Mouse (Mus musculus): ENCODE data around the gene Il2rb. TPM values are rescaled to one million over a fixed set of nuclear protein-coding genes. Genes with fewer than 3 reads are reported as not detected.

The Il2rb gene
- total RNA-seq, 2 experiments from 2014 or later, result 1.0 to 9.0 TPM

Other genes with a start within 250 kb of the Il2rb start
- gene Csf2rb2, start 189.6 kb downstream of the Il2rb start, total RNA-seq (2015; ENCODE audit: low replicate concordance), result 6.5 and 6.9 TPM in 2 replicates
- 0.98 and 1.4 TPM in 2 replicates for gene Csf2rb2, start 189.6 kb downstream of the Il2rb start, total RNA-seq (2017; ENCODE audit: low replicate concordance)
- gene Csf2rb, start 169.5 kb downstream of the Il2rb start, total RNA-seq (2015; ENCODE audit: low replicate concordance), result 32.8 and 34.8 TPM in 2 replicates
- gene Csf2rb, start 169.5 kb downstream of the Il2rb start, total RNA-seq (2017; ENCODE audit: low replicate concordance), result 11.4 and 47.2 TPM in 2 replicates
- not detected in 2 replicates for gene Tex33, start 99.4 kb downstream of the Il2rb start, total RNA-seq (2015; ENCODE audit: low replicate concordance)
- not detected in 2 replicates for gene Tex33, start 99.4 kb downstream of the Il2rb start, total RNA-seq (2017; ENCODE audit: low replicate concordance)
- gene Tst, start 89.4 kb downstream of the Il2rb start, total RNA-seq (2015; ENCODE audit: low replicate concordance), result 5.2 and 6.0 TPM in 2 replicates
- gene Tst, start 89.4 kb downstream of the Il2rb start, total RNA-seq (2017; ENCODE audit: low replicate concordance), result 3.5 and 8.1 TPM in 2 replicates
- 7.7 and 10.4 TPM in 2 replicates for gene Mpst, start 88.9 kb downstream of the Il2rb start, total RNA-seq (2015; ENCODE audit: low replicate concordance)
- gene Mpst, start 88.9 kb downstream of the Il2rb start, total RNA-seq (2017; ENCODE audit: low replicate concordance), result 22.4 and 39.6 TPM in 2 replicates
- 1.0 TPM in 1 of 2 replicates, not detected in the other for gene Kctd17, start 66.7 kb downstream of the Il2rb start, total RNA-seq (2015; ENCODE audit: low replicate concordance)
- gene Kctd17, start 66.7 kb downstream of the Il2rb start, total RNA-seq (2017; ENCODE audit: low replicate concordance), result 0.98 and 2.0 TPM in 2 replicates
- gene Tmprss6, start 26.6 kb downstream of the Il2rb start, total RNA-seq (2015; ENCODE audit: low replicate concordance), result 1.0 TPM in 1 of 2 replicates, not detected in the other
- gene Tmprss6, start 26.6 kb downstream of the Il2rb start, total RNA-seq (2017; ENCODE audit: low replicate concordance), result 0.70 TPM in 1 of 2 replicates, not detected in the other
- gene C1qtnf6, start 36.1 kb upstream of the Il2rb start, total RNA-seq (2015; ENCODE audit: low replicate concordance), result not detected in 2 replicates
- 0.28 and 0.43 TPM in 2 replicates for gene C1qtnf6, start 36.1 kb upstream of the Il2rb start, total RNA-seq (2017; ENCODE audit: low replicate concordance)
- gene Sstr3, start 49.4 kb upstream of the Il2rb start, total RNA-seq (2015; ENCODE audit: low replicate concordance), result not detected in 2 replicates
- not detected in 2 replicates for gene Sstr3, start 49.4 kb upstream of the Il2rb start, total RNA-seq (2017; ENCODE audit: low replicate concordance)
- 142 and 153 TPM in 2 replicates for gene Rac2, start 77.5 kb upstream of the Il2rb start, total RNA-seq (2015; ENCODE audit: low replicate concordance)
- 34.3 and 78.9 TPM in 2 replicates for gene Rac2, start 77.5 kb upstream of the Il2rb start, total RNA-seq (2017; ENCODE audit: low replicate concordance)
- 17.1 and 19.4 TPM in 2 replicates for gene Cyth4, start 101.8 kb upstream of the Il2rb start, total RNA-seq (2015; ENCODE audit: low replicate concordance)
- gene Cyth4, start 101.8 kb upstream of the Il2rb start, total RNA-seq (2017; ENCODE audit: low replicate concordance), result 18.1 and 20.1 TPM in 2 replicates
- gene Elfn2, start 223.5 kb upstream of the Il2rb start, total RNA-seq (2015; ENCODE audit: low replicate concordance), result not detected in 2 replicates
- 0.09 TPM in 1 of 2 replicates, not detected in the other for gene Elfn2, start 223.5 kb upstream of the Il2rb start, total RNA-seq (2017; ENCODE audit: low replicate concordance)

All from erythroblast, adult 5-6 weeks (primary cell).